Comparison of ENCODE assay signal across 10 mouse cellular contexts in the genomic region with DNA sequence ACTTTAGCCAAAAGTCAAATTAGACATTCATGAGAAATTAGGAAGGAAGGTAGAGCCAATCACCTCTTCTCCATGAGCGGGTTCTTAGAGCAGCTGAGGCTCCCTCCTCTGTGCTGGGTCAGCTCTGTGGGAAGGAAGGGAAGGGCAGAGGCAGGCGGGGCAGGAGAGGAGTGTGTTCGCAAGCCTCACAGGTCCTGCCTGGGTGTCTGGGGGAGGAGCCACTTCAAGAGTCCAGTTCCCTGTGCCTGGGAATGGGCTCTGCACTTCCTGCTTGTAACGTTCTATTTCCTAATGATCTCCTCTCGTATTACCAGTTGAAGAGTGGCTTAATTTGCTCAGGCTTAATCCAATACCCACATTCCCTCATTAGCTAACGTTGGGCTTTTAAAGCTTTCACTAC. TPM values are rescaled to one million over a fixed set of nuclear protein-coding genes. Genes with fewer than 3 reads are reported as not detected.
DNase-seq lines count a peak whose midpoint lies in the region; ATAC-seq and TF ChIP-seq lines count a peak whose summit lies in the region.
"Had no signal": no experiment of that assay in that cellular context is flagged by ENCODE, and none has a peak within 500 bp of the region (broad histone marks: within the 10 kb centered on the region; RNA-seq: fewer than 3 reads in every experiment).

No protein-coding gene starts in this region.

- no peaks in the 10 kb centered on the region for H3K36me3 ChIP-seq in embryonic facial prominence, embryonic 14.5 days (ENCODE audit: control insufficient read depth, insufficient read depth, low read length)
- H3K36me3 ChIP-seq in limb, embryonic 11.5 days (ENCODE audit: control insufficient read depth, insufficient read depth, low read length), result no peaks in the 10 kb centered on the region
- H3K36me3 ChIP-seq: G1E had no signal

- H3K4me3 ChIP-seq in embryonic facial prominence, embryonic 14.5 days (ENCODE audit: low read depth, low read length), result no peak overlapping the region
- no peak overlapping the region for H3K4me3 ChIP-seq in limb, embryonic 11.5 days (ENCODE audit: low read depth, low read length)
- H3K4me3 ChIP-seq in olfactory bulb, adult 2 months (ENCODE audit: insufficient read depth, low read depth, low read length), result no peak overlapping the region
- no peak overlapping the region for H3K4me3 ChIP-seq in cerebellum, adult 2 months (replicated peaks; ENCODE audit: insufficient read depth, low read depth, low read length)
- H3K4me3 ChIP-seq: myocyte had no signal

- WGBS in embryonic facial prominence, embryonic 14.5 days, result 17% methylated on average over 6 of the region's 6 CpGs
- WGBS in limb, embryonic 11.5 days, result 7% methylated on average over 6 of the region's 6 CpGs
- 63% methylated on average over 5 of the region's 6 CpGs for WGBS in olfactory bulb, adult 2 months
- 95% methylated on average over 6 of the region's 6 CpGs for WGBS in cerebellum, adult 2 months

- peak; percentile 47 for DNase-seq in kidney, adult 9 months
- DNase-seq in kidney, adult 18-20 months, result no peak
- DNase-seq in embryonic facial prominence, embryonic 14.5 days (ENCODE audit: low spot score), result no peak
- DNase-seq in limb, embryonic 11.5 days (ENCODE audit: low spot score), result peak; percentile 62
- DNase-seq in right cerebral cortex, postnatal 25 days, result no peak
- no peak for DNase-seq in left cerebral cortex, adult 11 months (ENCODE audit: low spot score)
- DNase-seq in cerebellum, adult 2 months, result no peak

- peak; percentile 74; the same call in 1 of the 2 replicates for ATAC-seq in embryonic facial prominence, embryonic 14.5 days (ENCODE audit: low read depth)
- peak; percentile 57; the same call in 1 of the 2 replicates for ATAC-seq in limb, embryonic 11.5 days (ENCODE audit: insufficient number of reproducible peaks, low FRiP score, low TSS enrichment, low read depth)

- no peak for TF ChIP-seq CTCF in olfactory bulb, adult 2 months (IDR thresholded peaks at IDR 0.05; ENCODE audit: insufficient read depth, low read depth, low read length)
- no peak for TF ChIP-seq CTCF in cerebellum, adult 2 months (IDR thresholded peaks at IDR 0.05; ENCODE audit: borderline replicate concordance, insufficient read depth, low read depth, low read length)

- H3K9ac ChIP-seq in embryonic facial prominence, embryonic 14.5 days (ENCODE audit: low read depth, low read length), result no peak overlapping the region
- H3K9ac ChIP-seq in limb, embryonic 11.5 days (ENCODE audit: low read length), result no peak overlapping the region

- H3K27ac ChIP-seq in embryonic facial prominence, embryonic 14.5 days (replicated peaks; ENCODE audit: low read depth, low read length), result no peak overlapping the region
- H3K27ac ChIP-seq in limb, embryonic 11.5 days (replicated peaks; ENCODE audit: low read depth, low read length), result no peak overlapping the region
- H3K27ac ChIP-seq in olfactory bulb, adult 2 months (ENCODE audit: insufficient read depth, low read depth, low read length), result peak overlapping the region; percentile 4; the same call in 1 of the 2 replicates
- no peak overlapping the region; the same call in 1 of the 2 replicates for H3K27ac ChIP-seq in cerebellum, adult 2 months (ENCODE audit: insufficient read depth, low read length)

- no peak overlapping the region for H3K4me2 ChIP-seq in embryonic facial prominence, embryonic 14.5 days (ENCODE audit: low read depth, low read length)
- H3K4me2 ChIP-seq in limb, embryonic 11.5 days (ENCODE audit: low read depth, severe bottlenecking), result no peak overlapping the region

- peaks cover 7% of the 10 kb centered on the region; the same call in 1 of the 2 replicates for H3K4me1 ChIP-seq in embryonic facial prominence, embryonic 14.5 days (ENCODE audit: control insufficient read depth, insufficient read depth, low read length)
- peaks cover 19% of the 10 kb centered on the region for H3K4me1 ChIP-seq in limb, embryonic 11.5 days (ENCODE audit: control insufficient read depth, insufficient read depth, low read length)
- peaks cover 19% of the 10 kb centered on the region for H3K4me1 ChIP-seq in olfactory bulb, adult 2 months (ENCODE audit: control insufficient read depth, insufficient read depth, low read length)
- peaks cover 16% of the 10 kb centered on the region for H3K4me1 ChIP-seq in cerebellum, adult 2 months (ENCODE audit: control insufficient read depth, insufficient read depth, low read length)

- H3K27me3 ChIP-seq in embryonic facial prominence, embryonic 14.5 days (replicated peaks; ENCODE audit: control insufficient read depth, insufficient read depth, low read length), result no peaks in the 10 kb centered on the region
- H3K27me3 ChIP-seq in limb, embryonic 11.5 days (ENCODE audit: control insufficient read depth, insufficient read depth, low read length), result no peaks in the 10 kb centered on the region
- H3K27me3 ChIP-seq in cerebellum, adult 2 months (ENCODE audit: control insufficient read depth, insufficient read depth, low read length), result no peaks in the 10 kb centered on the region

- no peak for TF ChIP-seq POLR2A in olfactory bulb, adult 2 months (IDR thresholded peaks at IDR 0.05; ENCODE audit: insufficient read depth, low read depth, low read length)
- TF ChIP-seq POLR2A in cerebellum, adult 2 months (IDR thresholded peaks at IDR 0.05; ENCODE audit: borderline replicate concordance, insufficient read depth, low read length), result no peak

- no peaks in the 10 kb centered on the region for H3K9me3 ChIP-seq in embryonic facial prominence, embryonic 14.5 days (ENCODE audit: control insufficient read depth, low read length)
- H3K9me3 ChIP-seq in limb, embryonic 11.5 days (ENCODE audit: control insufficient read depth, low read length), result no peaks in the 10 kb centered on the region

RNA-seq across cellular contexts. Expression of a gene that starts 32.8 kb away (rescaled TPM):
- 13.9 and 16.6 TPM in 2 replicates for polyA plus RNA-seq in embryonic facial prominence, embryonic 14.5 days (2014; fragmentation: Nextera tagmentation; extraction: Ambion mirVana)
- 8.0 and 10.3 TPM in 2 replicates for polyA plus RNA-seq in limb, embryonic 11.5 days (2014; fragmentation: Nextera tagmentation; extraction: Ambion mirVana)
- not detected in 2 replicates for polyA plus RNA-seq in olfactory bulb, adult 2 months (2012; ENCODE audit: insufficient read depth, insufficient read length, low replicate concordance, missing spikeins)
- 31.2 and 38.1 TPM in 2 replicates for polyA plus RNA-seq in cerebellum, adult 2 months (2012; rRNA removed)
- polyA plus RNA-seq: G1E had no signal

Comparison
In these comparisons a context has a peak if more than half of its experiments do, and no peak if none do; other contexts are left out.
1. DNase-seq: peak in kidney, adult 9 months (single experiment) and limb, embryonic 11.5 days (single experiment); none in kidney, adult 18-20 months (single experiment), embryonic facial prominence, embryonic 14.5 days (single experiment), right cerebral cortex, postnatal 25 days (single experiment), left cerebral cortex, adult 11 months (single experiment) and cerebellum, adult 2 months (0 of 2).